In genomic region chr6:99803983-99804904, GRCm38 (mm10) we compare ENCODE assay signal across 8 mouse cellular contexts.
DNase-seq lines count a peak whose midpoint lies in the region; ATAC-seq and TF ChIP-seq lines count a peak whose summit lies in the region.

No protein-coding gene starts in this region.

- WGBS in heart, embryonic 11.5 days (ENCODE audit: insufficient replicate concordance), result 17% methylated on average over 25 of the region's 25 CpGs
- WGBS in kidney, embryonic 15.5 days, result 23% methylated on average over 25 of the region's 25 CpGs
- WGBS in limb, embryonic 15.5 days, result 24% methylated on average over 25 of the region's 25 CpGs
- 18% methylated on average over 25 of the region's 25 CpGs for WGBS in stomach, embryonic 14.5 days

- peaks cover 5% of the 10 kb centered on the region; the same call in 1 of the 2 replicates for H3K27me3 ChIP-seq in heart, embryonic 11.5 days (ENCODE audit: control insufficient read depth, insufficient read depth, low read length)
- H3K27me3 ChIP-seq in kidney, embryonic 15.5 days, result 0 out of 2 replicates have a peak, but pooled peaks cover 11% of the 10 kb centered on the region
- peaks cover 5% of the 10 kb centered on the region; the same call in 1 of the 2 replicates for H3K27me3 ChIP-seq in limb, embryonic 15.5 days
- no peaks in the 10 kb centered on the region for H3K27me3 ChIP-seq in stomach, embryonic 14.5 days (ENCODE audit: control insufficient read depth, insufficient read depth, low read length)

- peak; percentile 91 for TF ChIP-seq CTCF in bone marrow macrophage, adult 2 months (IDR thresholded peaks at IDR 0.05; ENCODE audit: low read depth, low read length)
- peak; percentile 99 for TF ChIP-seq CTCF in embryonic fibroblast, embryonic 13.5 days (IDR thresholded peaks at IDR 0.05; ENCODE audit: borderline replicate concordance, insufficient read depth, low read length)

- ATAC-seq in heart, embryonic 11.5 days (replicated peaks; ENCODE audit: insufficient number of reproducible peaks, low FRiP score, low TSS enrichment), result 0 out of 2 replicates have a peak, but pooled peaks have one; percentile 40
- peak; percentile 85 for ATAC-seq in kidney, embryonic 15.5 days (replicated peaks; ENCODE audit: low FRiP score)
- ATAC-seq in limb, embryonic 15.5 days (ENCODE audit: insufficient number of reproducible peaks, low FRiP score, low TSS enrichment, low read depth), result peak; percentile 46; the same call in 1 of the 2 replicates
- peak; percentile 64; the same call in 1 of the 2 replicates for ATAC-seq in stomach, embryonic 14.5 days (ENCODE audit: insufficient number of reproducible peaks, insufficient read depth, low FRiP score, low read depth)

- no peaks in the 10 kb centered on the region for H3K36me3 ChIP-seq in heart, embryonic 11.5 days (ENCODE audit: control insufficient read depth, insufficient read depth, low read length)
- no peaks in the 10 kb centered on the region for H3K36me3 ChIP-seq in kidney, embryonic 15.5 days
- no peaks in the 10 kb centered on the region for H3K36me3 ChIP-seq in limb, embryonic 15.5 days
- H3K36me3 ChIP-seq in stomach, embryonic 14.5 days (ENCODE audit: control insufficient read depth, insufficient read depth, low read length), result no peaks in the 10 kb centered on the region

- H3K4me1 ChIP-seq in bone marrow macrophage, adult 2 months (ENCODE audit: control insufficient read depth, insufficient read depth, low read length), result peaks cover 7% of the 10 kb centered on the region; the same call in 1 of the 2 replicates
- H3K4me1 ChIP-seq in embryonic fibroblast, embryonic 13.5 days (ENCODE audit: control insufficient read depth, insufficient read depth, low read length), result no peaks in the 10 kb centered on the region
- peaks cover 12% of the 10 kb centered on the region; the same call in 1 of the 2 replicates for H3K4me1 ChIP-seq in heart, embryonic 11.5 days (ENCODE audit: control insufficient read depth, insufficient read depth, low read length)
- peaks cover 16% of the 10 kb centered on the region for H3K4me1 ChIP-seq in kidney, embryonic 15.5 days
- peaks cover 18% of the 10 kb centered on the region for H3K4me1 ChIP-seq in limb, embryonic 15.5 days
- H3K4me1 ChIP-seq in stomach, embryonic 14.5 days (ENCODE audit: control insufficient read depth, insufficient read depth, low read length), result no peaks in the 10 kb centered on the region

- H3K9me3 ChIP-seq in heart, embryonic 11.5 days (replicated peaks; ENCODE audit: control insufficient read depth, low read length), result no peaks in the 10 kb centered on the region; the same call in 1 of the 2 replicates
- no peaks in the 10 kb centered on the region for H3K9me3 ChIP-seq in kidney, embryonic 15.5 days (replicated peaks)
- H3K9me3 ChIP-seq in limb, embryonic 15.5 days, result no peaks in the 10 kb centered on the region
- 0 out of 2 replicates have a peak, but pooled peaks cover 3% of the 10 kb centered on the region for H3K9me3 ChIP-seq in stomach, embryonic 14.5 days (ENCODE audit: control insufficient read depth, low read depth, low read length)

- no peak overlapping the region for H3K9ac ChIP-seq in heart, embryonic 11.5 days (ENCODE audit: low read depth, low read length)
- H3K9ac ChIP-seq in kidney, embryonic 15.5 days, result no peak overlapping the region
- H3K9ac ChIP-seq in limb, embryonic 15.5 days, result no peak overlapping the region
- H3K9ac ChIP-seq in stomach, embryonic 14.5 days (replicated peaks; ENCODE audit: low read depth, low read length), result no peak overlapping the region

- DNase-seq in B cell, adult 2 months, result peak; percentile 85
- DNase-seq in natural killer cell, adult 2 months (ENCODE audit: low spot score in 2 of 2), result peak; percentile 73 to 77

- peak overlapping the region; percentile 48 for H3K4me2 ChIP-seq in heart, embryonic 11.5 days
- peak overlapping the region; percentile 55 for H3K4me2 ChIP-seq in kidney, embryonic 15.5 days
- H3K4me2 ChIP-seq in limb, embryonic 15.5 days, result peak overlapping the region; percentile 45
- H3K4me2 ChIP-seq in stomach, embryonic 14.5 days (replicated peaks; ENCODE audit: low read depth, low read length), result peak overlapping the region; percentile 39

- no peak overlapping the region for H3K27ac ChIP-seq in bone marrow macrophage, adult 2 months (ENCODE audit: insufficient read depth, low read depth, low read length)
- H3K27ac ChIP-seq in embryonic fibroblast, embryonic 13.5 days (ENCODE audit: insufficient read depth, low read length), result no peak overlapping the region
- no peak overlapping the region for H3K27ac ChIP-seq in heart, embryonic 11.5 days (ENCODE audit: low read depth, low read length)
- no peak overlapping the region for H3K27ac ChIP-seq in kidney, embryonic 15.5 days
- no peak overlapping the region for H3K27ac ChIP-seq in limb, embryonic 15.5 days
- H3K27ac ChIP-seq in stomach, embryonic 14.5 days (ENCODE audit: low read length), result no peak overlapping the region

- no peak for TF ChIP-seq POLR2A in bone marrow macrophage, adult 2 months (IDR thresholded peaks at IDR 0.05; ENCODE audit: borderline replicate concordance, low read depth, low read length)
- no peak for TF ChIP-seq POLR2A in embryonic fibroblast, embryonic 13.5 days (IDR thresholded peaks at IDR 0.05; ENCODE audit: low read depth, low read length)

- H3K4me3 ChIP-seq in bone marrow macrophage, adult 2 months (ENCODE audit: insufficient read depth, low read length), result no peak overlapping the region
- no peak overlapping the region for H3K4me3 ChIP-seq in embryonic fibroblast, embryonic 13.5 days (ENCODE audit: insufficient read depth, low read length)
- 0 out of 2 replicates have a peak overlapping the region, but pooled peaks have one; percentile 12 for H3K4me3 ChIP-seq in heart, embryonic 11.5 days (ENCODE audit: low read depth, low read length)
- H3K4me3 ChIP-seq in kidney, embryonic 15.5 days (replicated peaks), result peak overlapping the region; percentile 25
- H3K4me3 ChIP-seq in limb, embryonic 15.5 days, result peak overlapping the region; percentile 17; the same call in 1 of the 2 replicates
- H3K4me3 ChIP-seq in stomach, embryonic 14.5 days (ENCODE audit: low read depth, low read length), result no peak overlapping the region

Comparison
In these comparisons a context has a peak if more than half of its experiments do, and no peak if none do; other contexts are left out.
1. H3K4me3 ChIP-seq: peak in heart, embryonic 11.5 days (single experiment), kidney, embryonic 15.5 days (single experiment) and limb, embryonic 15.5 days (single experiment); none in bone marrow macrophage, adult 2 months (single experiment), embryonic fibroblast, embryonic 13.5 days (single experiment) and stomach, embryonic 14.5 days (single experiment).
2. Peak in every context shown above with its lines, with median percentiles within 50 percentile points of each other: ATAC-seq and H3K4me2 ChIP-seq.